Mouse (Mus musculus) adipocyte (in vitro differentiated cells): ENCODE results near the gene Misp.

Experiments used
- DNase-seq: peaks from one replicate; pipeline ENCODE4 v3.0.0-alpha.2; 2016; ENCODE audit warnings: low spot score

Gene Misp

GRCm38 (mm10) chr10:79822372-79822771 lies 1.6 kb downstream of the Misp start:
- DNase-seq = no peak

DNA sequence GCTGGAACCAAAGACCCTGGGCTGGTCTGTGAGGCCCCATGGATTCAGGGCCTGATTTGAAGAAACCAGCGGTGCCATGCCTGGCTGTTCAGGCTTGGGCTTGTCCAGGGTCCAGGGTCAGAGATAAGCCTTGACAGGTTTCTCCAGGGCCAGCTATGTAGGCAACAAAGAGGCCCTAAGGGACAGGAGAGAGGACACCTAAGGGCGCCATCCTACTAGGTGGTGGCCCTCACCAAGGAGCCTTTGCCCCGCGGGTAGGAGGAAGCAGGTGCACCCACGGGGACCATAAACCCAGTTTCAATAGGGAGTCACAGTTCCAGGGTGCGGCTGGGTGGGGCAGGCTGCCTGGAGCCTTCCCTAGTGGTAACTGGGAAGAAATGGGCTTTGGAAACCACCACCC lies 2.2 kb downstream of the Misp start:
- DNase-seq = no peak

DNA sequence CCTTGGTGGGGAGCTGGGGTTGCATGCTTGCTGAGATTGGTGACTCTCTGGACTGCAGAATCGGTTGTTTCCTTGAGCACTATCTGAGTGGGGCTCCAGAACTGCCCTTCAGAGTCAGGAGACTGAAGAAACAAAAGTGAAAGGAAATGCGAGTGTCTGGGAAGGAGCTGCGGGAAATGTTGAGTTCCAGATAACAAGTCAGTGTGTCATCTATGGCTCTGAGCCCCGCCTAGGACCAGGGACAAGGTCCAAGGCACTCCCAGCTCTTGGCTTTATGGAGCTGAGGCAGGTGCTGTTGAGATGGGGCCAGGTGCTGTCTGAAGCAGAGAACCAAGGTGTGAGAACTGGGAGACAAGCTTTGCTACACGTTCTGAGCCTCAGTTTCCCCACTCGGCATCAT lies 3.6 kb downstream of the Misp start:
- peak; percentile 64 for DNase-seq

- DNase-seq = peak; percentile 25
Observed at GRCm38 (mm10) chr10:79831583-79831982, 10.8 kb downstream of the Misp start.

DNA sequence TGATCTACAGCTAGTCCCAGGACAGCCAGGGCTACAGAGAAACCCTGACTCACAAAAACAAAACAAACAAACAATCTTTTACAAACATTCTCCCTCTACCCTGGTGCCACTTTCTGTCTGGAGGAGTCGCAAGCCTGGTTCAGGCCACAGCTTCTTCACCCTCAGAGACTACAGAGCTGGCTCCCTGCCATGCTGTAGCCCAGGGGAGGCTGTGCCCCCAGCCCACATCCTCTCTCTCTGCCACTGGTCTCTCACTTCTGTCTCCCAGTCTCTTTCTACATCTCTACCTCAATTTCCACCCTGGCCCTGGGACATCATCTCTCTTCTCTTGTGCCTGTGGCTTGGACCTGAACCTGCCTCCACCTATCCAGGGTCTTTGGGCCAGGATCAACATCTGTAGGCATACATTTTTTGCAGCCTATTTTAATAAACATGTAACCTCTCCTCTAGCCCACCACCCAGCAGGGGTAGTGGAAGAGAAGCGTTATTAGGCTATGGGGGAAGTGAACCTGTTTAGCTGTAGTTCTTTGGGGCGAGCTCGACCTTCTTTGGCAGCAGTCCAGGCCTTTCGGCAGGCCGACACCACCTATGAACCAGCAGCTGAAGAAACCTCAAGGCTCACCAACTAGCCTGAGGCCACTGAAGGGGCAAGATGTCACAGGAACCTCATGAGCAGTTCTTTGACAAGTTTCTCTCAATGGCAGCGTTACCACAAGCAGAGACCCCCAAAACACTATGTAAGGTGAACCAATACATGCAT lies 11.4 kb downstream of the Misp start:
- DNase-seq = no peak

GRCm38 (mm10) chr10:79832786-79833181 lies 12.0 kb downstream of the Misp start:
- no peak for DNase-seq

- DNase-seq = peak; percentile 81
Observed at GRCm38 (mm10) chr10:79834769-79835398, 14.1 kb downstream of the Misp start.

DNA sequence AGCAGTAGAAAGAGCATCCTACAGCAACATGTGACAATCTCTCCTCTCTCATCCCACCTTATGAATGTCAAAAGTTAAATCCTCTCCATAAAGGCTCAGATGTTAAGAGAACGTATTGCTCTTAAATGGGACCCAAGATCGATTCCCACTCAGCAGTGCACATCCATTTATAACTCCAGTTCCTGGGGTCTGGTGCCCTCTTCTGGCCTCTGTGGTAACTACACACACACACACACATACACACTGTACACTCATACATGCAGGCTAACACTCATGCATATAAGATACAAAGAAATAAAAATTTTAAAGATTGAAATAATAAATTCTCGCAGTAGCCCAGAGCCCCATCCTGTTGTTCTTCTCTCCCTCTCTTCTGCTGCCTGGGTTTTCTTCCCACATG lies 16.1 kb downstream of the Misp start:
- DNase-seq = no peak

- peak; percentile 17 for DNase-seq
Observed at GRCm38 (mm10) chr10:79838151-79838550, 17.4 kb downstream of the Misp start.

- DNase-seq = no peak
Observed at GRCm38 (mm10) chr10:79840091-79840490, 19.3 kb downstream of the Misp start.

- peak; percentile 83 for DNase-seq
Observed at GRCm38 (mm10) chr10:79840644-79841551, 20.1 kb downstream of the Misp start.

- DNase-seq = no peak
Observed at GRCm38 (mm10) chr10:79842322-79842721, 21.5 kb downstream of the Misp start.

DNA sequence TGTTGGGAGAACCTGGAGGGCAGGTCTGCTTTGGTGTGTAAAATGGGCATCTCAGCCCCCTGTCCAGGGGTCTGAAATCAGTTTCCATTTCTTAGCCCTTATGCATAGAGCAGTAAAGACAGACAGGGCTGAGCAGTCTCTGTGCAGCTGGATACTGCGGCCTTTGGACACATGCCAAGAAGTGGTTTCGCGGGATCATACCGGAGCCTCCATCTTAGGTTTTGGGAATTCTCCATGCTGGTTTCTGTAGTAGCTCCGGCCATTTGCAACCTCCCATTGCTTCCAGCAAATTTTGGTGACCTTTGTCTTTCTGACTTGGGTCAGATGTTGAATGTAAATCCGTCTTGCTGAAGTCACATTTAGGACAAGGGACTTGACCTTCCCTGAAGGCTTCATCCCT lies 22.7 kb downstream of the Misp start:
- no peak for DNase-seq

GRCm38 (mm10) chr10:79846553-79846952 lies 25.8 kb downstream of the Misp start:
- DNase-seq = no peak

GRCm38 (mm10) chr10:79849941-79850628 lies 29.3 kb downstream of the Misp start:
- no peak for DNase-seq

DNA sequence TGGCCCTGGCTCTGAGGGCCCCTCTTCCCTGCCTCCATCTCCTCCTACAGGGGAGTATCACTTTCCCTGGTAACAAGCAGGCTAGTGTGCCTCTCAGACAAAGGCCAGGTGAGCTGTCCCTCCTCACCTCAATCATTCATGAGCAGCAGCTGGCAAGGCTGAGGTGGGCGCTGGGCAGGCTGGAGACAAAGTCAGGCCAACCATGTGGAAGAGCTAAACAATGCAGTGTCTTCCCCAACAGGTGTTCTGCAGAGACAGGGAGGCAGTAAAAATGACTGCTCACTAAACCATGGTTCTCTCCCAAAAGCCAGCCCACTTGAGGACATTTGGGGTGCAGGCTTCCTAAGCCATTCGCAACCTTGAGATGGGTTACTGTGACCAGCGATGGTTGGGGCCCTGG lies 30.9 kb downstream of the Misp start:
- DNase-seq = no peak

- no peak for DNase-seq
Observed at GRCm38 (mm10) chr10:79852107-79852789, 31.5 kb downstream of the Misp start.

DNA sequence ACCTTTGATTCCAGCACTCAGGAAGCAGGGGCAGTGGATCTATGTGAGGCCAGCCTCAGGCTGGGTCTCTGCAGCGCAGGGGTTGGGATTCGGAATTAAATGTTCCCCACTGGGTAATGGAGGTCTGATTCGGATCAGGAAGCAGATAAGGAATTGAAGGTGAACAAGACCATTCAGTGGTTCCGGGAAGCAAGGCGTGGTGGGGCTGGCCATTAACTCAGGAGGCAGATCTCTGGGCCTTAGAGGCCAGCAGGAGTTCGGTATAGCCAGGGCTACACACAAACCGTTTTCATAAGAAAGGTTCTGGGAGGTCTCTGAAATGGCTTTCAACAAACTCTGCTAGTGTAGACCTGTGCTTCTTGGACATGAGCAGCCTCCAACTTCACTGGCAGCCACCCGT lies 32.0 kb downstream of the Misp start:
- no peak for DNase-seq

DNA sequence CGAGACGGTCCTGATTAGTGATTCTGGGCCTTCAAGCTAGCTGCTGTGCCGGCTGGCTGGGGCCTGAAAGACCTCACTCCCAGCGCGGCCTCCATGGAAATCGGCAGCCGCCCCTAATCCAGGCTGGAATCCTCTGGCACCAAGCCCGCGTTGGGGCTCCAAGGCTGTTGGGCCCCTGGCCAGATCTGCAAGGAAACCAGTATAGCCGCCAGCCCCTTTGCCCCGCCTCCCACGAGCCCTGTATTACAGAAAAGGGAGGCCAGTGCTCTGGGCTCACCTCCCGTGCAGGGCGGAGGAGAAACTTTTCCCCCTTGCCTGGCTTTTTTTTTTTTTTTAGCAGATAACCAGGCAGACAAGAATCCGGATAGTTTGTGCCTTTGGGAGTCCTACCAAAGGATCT lies 32.6 kb downstream of the Misp start:
- peak; percentile 91 for DNase-seq

GRCm38 (mm10) chr10:79853860-79854795 lies 33.3 kb downstream of the Misp start, which contains the start of gene Ptbp1:
Ptbp1 (plus strand) TSS chr10:79854427.
- DNase-seq = peak; percentile 100
